Mouse (Mus musculus) T-cell, adult 2 months (primary cell): ENCODE results near the gene Adgrl3.

Source experiments
- DNase-seq: peaks from one replicate; pipeline ENCODE4 v3.0.0; 2022; ENCODE audit warnings: low spot score

The Adgrl3 gene

DNA sequence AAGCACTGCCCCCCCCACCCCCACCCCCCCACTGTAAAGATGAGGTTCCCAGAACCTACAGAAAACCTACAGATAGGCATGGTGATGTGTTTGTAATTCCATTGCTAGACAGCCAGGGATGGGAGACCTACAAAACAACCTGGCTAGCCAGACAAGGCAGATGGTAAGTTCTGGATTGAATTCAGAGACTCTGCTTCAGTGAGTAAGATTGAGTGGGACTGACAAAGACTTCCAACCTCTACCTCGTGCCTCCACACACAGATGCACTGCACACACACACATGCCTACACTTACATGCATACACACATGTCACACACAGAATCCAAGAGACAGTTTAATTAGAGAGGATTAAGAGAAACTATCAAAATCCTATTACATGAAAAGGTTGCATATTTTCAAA is 544.4 kb downstream of the Adgrl3 start:
- DNase-seq: no peak

DNA sequence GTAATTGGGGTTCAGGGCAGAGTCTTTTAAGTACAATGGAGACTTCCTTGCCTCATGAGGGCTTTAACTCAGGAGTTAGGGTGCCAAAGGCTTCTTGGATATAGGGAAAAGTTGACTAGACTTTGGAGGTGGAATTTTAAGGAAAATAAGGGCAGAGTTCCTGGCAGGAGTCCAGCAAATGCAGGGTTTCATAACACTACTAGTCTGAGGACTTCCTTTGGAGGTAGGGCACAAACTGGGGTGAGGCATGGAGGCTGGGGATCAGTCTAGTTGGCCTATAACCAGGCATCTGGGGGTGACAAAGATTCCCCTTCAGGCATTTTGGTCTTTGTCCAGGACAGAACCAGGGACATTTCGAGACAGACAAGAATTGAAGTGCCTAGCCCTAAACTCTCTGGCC is 546.6 kb downstream of the Adgrl3 start:
- no peak for DNase-seq

DNA sequence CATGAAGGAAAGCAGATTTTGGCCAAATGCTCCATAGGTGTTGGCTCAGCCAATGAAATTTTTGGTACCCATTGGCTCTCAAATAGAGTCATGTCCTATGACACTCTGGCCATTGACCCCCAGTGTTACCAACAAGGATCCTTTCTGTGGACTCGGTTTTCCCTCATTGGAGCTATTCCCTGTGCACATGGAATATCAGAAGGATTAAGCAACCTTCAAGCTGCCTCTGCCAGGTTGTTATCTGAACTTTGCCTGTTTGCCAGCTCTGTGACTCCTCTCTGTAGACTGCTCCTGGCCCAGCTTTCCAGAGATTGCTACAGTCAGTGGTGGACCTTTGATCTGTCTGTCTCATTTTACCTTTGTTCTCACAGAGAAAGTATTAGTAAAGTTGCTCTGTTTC is 548.8 kb downstream of the Adgrl3 start:
- DNase-seq: no peak

DNA sequence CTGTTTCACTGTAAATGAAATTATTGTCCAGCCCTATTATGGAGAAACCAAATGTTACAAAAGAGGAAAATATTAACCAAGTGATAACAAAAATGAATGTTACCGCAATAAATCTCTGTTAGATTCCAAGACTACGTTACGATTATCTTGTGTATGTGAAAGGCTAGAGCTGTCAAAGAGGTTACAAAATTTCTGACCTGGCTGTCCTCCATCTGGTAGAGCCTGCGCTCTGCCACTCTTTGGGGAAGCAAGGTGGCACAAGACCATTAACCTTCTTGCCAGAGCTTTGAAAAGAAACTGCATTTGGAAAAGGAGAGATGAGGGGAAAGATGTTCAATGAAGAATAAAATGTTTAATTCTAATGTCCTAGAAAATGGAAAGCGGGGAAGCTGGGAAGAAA is 562.9 kb downstream of the Adgrl3 start:
- no peak for DNase-seq

DNA sequence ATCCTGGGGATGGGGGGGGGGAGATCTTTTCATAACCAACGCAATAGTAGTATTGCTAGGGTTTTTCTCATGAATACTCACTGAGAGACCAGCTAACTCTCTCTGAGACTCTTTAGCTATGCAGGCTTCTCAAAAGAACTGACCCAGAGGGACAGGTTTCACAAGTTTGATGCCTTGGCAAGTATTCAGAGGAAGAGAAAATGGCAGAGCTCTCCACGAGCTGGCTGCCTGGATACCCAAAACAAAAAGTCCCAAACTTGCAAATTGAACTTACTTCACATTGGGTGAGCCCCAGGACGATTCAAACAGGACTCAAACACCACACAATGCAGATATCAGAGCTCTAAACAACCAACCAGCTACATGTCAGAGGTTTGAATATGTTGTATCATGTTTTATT is 563.5 kb downstream of the Adgrl3 start:
- DNase-seq: no peak

DNA sequence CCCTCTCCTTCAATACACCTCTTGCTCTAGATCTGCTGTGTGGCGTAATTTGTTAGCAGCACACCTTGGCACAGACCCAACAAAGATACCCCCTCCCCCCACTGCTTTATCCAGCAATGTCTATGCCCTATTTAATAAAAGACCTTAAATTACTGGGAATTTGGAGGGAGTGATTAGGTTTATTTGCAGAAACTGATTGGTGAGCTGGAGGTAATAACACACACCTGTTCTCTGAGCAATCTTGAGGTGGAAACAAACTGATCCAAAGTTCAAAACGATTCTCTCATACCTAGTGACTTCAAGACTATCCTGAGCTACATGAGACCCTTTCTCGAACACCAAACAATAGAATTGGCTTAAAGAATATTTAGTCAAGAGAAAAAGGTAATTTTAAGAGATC is 565.0 kb downstream of the Adgrl3 start:
- DNase-seq: no peak

DNA sequence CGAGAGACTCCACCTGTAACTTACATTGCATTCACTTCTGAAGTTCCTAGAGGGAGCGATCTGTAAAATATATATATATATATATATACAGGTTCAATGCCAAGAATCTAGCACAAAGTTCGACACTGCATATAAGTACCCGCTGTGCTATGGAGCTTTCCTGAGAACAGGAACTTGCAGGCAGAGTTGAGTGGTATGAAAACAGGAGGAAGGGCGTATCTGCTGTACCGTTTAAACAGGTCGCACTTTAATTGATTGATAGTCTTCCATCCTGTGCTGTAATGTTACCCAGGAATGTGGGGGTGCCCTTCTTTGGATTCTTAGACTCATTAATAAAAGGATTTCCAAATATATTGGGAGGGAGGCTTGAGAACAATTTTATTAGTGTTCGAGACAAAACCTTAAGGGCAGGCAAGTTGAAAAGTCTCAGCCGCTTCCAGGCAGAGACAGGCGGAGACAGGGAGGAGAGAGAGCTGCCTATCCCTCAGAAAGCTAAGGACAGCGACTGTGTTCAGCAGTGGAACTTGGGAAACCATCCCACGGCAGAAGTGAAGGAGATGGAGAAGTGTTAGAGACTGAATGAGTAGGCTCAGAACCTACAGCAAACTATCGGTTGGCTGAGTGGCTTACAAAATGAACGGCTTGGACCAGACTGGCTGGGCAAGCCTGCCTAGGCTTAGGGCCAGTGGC is 570.2 kb downstream of the Adgrl3 start:
- DNase-seq: no peak

DNA sequence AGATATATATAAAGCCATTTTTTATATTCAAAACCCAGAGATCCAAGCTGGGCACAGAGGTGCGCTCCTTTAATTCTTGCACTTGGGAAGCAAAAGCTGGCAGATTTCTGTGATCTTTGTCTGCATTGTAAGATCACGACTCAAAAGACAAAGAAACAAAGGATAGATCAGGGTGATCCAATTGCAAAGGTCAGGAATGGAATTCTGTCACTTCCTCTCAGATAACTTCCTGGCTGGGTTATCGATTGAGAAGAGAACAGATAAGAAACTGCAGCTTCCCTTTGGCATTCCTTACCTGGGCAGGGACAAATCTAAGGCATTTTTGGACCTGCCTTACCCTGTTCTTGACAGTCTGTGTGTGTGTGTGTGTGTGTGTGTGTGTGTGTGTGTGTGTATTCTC is 571.5 kb downstream of the Adgrl3 start:
- no peak for DNase-seq

DNA sequence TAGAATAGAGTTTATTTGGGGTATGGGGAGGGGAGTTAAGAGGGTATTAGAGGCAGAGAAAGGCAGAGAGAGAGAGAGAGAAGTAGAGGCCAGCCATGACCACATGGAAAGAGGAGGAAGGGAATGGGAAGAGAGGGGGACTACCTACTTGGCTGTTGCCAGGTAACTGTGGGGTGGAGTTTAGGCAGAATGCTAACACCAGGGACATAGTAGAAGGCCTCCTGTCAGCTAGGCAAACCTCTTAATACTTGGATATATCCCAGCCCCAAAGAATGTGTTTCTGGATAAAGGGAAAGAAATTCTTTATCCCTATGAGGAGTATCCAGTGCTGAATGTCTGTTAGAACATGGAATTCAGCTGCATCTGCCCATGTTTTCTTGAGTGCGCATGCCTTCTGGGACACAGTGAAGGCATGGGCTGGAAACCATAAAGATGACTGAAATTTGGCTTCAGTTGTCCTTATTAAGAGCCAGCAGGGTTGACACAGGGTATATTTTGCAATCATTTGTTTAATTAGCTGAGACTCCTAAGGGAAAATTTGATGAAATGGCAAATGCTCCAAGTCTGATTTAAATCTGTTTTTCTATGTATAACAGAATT is 573.6 kb downstream of the Adgrl3 start:
- DNase-seq: no peak

DNA sequence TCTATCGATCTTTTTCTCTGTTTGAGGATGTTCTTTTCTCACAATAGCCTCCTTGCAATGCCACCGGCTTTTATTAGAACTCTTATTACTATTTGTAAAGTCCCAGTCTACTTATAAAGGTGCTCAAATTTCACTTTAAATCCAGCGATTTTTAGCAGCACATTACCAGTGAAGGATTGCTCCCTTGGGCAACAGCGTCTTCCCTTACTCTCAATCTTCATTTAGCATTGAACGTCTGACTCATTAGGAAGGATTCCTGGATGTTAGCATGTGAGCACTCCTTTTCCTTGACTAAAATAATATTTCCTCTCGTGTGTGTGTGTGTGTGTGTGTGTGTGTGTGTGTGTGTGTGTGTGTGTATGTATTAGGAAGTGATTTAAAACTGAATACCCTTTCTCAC is 578.1 kb downstream of the Adgrl3 start:
- no peak for DNase-seq

DNA sequence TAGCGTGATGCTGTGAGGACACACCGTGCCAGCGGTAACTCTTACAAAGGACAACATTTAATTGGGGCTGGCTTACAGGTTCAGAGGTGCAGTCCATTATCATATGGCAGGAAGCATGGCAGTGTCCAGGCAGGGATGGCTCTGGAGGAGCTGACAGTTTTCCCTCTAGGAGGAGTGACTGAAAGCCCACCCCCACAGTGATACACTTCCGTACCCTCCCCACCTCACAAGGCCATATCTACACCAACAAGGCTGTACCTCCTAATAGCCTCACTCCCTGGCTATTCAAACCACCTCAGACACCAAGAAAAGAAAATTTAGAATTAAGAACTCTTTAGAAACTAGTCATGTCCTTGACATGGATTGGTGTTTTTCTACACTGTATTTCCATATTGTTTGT is 583.0 kb downstream of the Adgrl3 start:
- no peak for DNase-seq

DNA sequence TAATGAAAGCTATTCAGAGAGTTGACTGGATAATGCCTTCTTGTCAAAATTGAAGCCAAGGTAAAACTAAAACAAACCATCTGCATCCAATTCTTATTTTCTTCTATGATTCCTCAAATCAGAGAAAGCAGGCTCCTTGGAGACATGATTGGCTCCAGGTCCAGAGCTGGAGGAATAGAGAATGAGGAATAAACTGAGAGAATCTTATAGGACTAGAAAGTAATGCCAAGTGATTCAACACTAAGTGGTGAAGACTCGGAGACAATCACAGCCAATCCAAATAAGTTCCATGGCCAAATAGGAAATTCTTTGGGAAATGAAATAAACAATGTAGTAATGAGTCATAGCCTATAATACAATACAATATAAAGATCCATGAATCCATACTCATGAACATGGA is 585.7 kb downstream of the Adgrl3 start:
- no peak for DNase-seq

DNA sequence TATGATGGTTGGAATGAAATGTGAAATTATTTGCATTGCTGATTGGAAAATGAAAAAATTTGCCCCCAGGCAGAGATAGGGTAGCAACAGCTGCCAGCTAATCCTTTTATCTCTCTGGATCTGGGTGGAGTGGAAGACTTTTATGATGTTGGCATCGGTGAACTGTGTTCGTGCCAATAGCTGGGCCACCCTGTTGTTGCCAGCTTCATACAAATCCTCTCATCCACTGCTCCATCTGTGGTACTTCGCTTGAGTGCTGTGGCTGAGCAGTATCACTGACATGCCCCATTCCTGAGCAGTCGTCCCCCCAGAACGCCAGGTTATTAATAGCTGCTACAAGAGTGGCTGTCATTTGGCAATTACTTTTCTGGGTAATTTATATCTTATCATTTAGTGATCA is 590.3 kb downstream of the Adgrl3 start:
- no peak for DNase-seq

DNA sequence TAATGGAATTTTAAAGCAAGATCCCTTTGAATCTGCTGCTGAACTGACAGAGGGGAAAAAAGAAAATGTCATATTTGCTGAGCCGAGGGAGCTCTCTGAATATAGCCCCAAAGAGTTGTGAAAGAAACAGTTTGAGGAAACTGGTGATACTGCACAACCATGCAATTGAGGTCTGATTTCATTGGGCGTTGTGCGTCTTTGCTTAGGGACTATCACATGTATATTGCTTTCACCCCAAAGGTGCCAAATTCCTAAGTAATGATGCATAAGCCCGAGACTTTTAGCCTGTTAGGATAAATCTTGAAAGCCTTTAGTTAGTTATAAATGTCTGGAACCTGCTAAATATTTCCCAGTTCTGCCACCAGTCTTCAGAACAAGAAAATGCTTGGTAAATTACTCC is 594.7 kb downstream of the Adgrl3 start:
- no peak for DNase-seq

DNA sequence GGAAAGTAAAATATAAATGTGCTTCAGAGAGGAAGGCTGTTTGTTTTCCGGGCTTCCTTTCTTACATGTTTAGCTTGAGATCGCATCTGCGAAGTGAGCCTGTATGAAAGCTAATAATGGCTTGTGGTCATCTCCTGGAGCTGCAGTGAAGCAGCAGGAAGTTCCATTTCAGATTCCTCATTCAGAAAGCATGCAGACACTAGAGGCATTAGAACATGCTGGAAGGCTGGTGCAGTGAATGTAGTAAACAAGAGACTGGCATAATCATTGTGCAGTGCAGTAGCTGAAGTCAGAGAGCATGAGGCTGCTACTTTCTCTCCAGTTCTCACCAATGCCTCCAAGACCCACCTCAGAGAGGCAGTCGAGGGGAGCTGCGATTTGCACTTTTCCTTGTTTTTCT is 601.2 kb downstream of the Adgrl3 start:
- DNase-seq: no peak

DNA sequence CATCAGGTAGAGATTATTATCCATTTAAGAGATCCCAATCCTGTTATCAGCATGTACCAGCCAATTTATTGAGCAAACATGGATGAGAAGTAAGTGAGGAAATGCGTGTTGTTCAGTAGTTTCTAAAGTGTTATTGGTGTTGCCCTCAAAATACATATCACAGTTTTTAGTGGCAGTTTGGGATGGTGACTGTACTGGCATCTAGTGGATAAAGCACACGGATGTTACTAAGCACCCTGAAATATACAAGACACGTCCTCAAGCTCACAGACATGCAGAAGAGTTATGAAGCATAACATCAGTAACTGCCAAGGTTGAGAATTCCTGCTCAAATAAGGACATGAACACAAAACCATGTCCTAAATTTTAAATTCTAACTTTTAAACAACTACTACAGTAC is 601.8 kb downstream of the Adgrl3 start:
- no peak for DNase-seq

DNA sequence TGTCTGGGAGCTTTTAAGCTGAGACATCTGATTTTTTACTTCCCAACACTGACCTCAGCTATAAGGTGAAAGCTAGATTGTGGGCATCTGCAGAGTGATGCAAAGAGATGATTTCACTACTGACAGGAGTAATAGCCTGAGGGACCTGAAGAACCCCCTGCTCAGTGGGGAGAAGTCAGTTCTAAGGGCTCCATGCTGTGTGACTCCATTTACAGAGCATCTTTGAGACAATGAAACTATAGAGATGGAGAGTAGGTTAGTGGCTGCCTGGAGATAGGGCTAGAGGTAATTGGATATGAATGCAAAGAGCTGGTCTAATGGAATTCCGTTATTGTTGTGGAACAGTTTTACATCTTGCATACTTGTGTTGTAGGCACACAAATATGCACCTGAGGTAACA is 603.9 kb downstream of the Adgrl3 start:
- no peak for DNase-seq

DNA sequence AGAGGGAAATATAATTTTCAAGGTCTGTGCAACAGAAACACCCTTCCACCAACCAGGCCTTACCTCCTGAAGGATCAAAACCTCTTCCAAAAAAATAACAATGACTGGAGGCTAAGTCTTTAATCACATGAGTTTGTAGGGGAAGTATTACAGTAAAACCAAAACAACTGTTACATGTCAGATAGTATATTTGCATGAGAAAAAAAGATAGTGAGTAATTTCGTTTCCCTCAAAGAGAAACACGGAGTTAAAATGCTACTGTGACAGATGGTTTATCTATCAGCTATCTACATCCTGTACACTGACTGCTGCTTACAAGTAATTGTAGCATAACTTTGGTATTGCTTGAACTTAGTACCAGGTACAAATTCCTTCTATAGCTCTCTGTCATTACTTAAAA is 616.2 kb downstream of the Adgrl3 start:
- no peak for DNase-seq

DNA sequence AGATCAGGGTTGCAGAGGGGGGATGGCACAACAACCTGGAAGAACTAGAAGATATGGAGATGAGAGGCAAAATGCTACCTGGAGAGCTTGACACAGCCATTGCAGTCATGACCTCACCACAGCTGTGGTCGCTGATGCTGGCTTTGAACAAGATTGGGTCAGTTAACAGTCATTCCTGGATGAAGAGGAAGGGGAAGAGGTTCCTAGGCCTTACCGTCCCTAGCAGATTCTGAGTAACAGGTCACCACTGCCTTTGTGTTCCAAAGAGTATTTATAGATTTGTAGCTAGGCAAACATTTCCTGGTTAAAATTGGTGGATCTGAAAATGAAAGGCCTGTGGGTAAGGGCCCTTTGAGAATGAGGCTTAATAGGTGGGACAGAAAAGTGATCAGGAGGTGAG is 618.5 kb downstream of the Adgrl3 start:
- DNase-seq: no peak

DNA sequence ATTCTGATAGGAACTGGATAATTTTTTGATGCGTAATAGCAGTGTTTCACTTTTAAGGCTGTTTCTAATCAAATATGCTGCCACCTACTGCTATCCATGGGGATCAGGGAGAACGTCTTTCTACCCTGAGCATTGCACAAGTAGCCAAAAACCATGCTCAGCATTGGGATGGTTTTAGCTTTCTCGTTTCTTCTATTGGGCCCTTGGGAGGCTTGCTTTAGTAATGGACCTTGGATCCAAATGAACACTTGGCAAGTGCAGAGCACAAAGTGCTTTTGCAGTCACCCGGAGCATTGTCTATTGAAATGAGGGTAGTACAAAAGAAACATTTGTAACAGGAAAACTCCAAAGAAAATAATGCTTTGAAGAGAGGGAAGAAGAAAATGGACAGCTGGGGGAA is 620.2 kb downstream of the Adgrl3 start:
- no peak for DNase-seq

DNA sequence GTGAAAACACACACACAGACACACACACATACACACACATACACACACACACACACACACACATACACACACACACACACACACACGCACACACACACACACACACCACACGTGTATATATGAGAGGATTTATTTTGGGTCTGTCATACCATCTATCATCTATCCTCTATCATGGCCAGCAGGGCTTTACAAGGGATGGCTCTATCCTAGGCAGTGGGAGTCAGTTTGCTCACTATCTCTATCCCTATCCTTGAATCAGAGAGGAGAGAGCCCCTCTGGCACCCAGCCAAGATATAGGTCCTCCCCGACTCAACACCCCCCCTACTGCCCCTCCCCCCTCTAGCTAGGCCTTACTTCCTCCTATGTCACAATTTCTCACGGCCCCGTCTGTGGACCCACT is 625.6 kb downstream of the Adgrl3 start:
- no peak for DNase-seq

DNA sequence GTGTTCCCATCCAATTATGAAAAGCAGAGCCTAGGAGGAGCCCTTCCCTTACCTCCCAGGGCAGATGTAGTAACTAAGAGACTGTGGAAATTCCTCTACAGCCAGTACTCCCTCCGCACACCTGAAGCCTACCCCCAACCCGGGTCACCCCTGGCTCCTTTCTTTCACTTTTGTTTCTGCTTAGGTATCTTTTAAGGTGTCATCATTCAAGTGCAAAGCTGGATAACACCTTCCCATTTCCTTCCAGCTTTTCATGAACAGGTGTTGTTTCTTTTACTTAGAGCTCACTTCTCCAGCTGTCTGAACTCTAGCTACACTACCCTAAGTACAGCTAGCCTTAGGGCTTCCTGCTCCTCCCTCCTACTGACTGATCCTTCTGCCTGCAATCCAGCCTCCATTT is 634.0 kb downstream of the Adgrl3 start:
- DNase-seq: no peak

DNA sequence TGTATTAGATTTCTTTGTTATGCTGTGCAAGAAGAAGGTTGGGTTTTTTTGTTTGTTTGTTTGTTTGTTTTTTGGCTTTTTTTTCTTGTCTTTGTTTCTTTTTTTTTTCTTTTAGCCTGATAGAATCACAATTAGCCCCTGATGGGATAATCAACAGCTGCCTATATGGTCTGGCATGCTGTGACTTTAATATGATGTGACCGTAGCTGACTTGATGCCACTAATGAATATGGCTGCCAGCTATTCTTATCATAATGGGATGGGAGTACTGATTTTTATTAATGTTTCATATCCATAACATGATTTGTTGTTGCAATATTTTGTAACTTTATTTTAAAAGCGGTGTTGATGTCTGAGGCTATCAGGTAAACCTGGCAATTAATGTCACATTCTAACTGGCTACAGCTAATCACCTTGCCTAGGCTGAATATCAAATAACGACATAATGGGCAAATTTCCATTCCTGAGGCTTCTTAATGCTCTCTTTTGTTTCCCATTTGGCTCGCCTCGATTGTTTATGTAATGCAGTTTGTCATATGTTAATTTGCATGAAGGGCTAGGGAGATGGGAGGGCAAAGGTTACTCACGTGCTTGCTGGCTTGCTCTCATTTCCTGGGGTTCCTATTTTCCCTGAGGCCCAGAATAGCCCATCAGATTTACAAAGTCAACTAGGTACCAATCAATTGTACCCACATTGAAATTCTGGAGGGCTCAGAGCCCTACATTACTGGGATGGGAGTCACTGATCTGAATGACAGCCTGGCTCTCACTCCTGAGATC is 641.9 kb downstream of the Adgrl3 start:
- DNase-seq: no peak

DNA sequence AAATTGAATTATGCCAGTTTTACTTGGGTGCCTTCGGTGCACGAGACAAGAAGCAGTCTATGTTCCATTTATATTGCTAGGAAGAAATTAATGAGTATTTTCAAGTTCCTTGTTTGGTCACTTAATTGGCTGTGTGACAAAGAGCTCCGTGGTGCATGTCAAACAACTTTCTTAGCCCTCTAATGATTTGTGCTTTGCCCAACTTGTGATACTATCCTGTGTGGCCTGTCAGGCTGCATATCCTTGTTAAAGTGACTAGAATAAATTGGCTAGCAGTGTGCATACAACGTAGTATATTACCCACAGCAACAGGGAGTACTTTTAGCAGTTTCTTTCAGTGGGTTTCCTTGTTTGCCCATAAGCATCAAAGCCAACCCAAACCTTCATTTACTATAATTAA is 651.1 kb downstream of the Adgrl3 start:
- no peak for DNase-seq
